Mouse (Mus musculus) olfactory bulb, adult 2 months (tissue): Measurements from ENCODE around the gene Ywhab.

Experiments used
- CTCF ChIP-seq: fragments of 200-500 bp; IDR thresholded peaks from 2 replicates; pipeline ENCODE4 v1.5.1; 2012; ENCODE audit warnings: low read depth, mild to moderate bottlenecking, low read length, moderate library complexity; ENCODE audit not compliant: insufficient read depth
- POLR2A ChIP-seq: fragments of 200-500 bp; IDR thresholded peaks from 2 replicates; pipeline ENCODE4 v1.6.1; 2012; ENCODE audit warnings: mild to moderate bottlenecking, low read depth, low read length, moderate library complexity; ENCODE audit not compliant: insufficient read depth

GRCm38 (mm10) chr2:164032973-164033372, 38.2 kb downstream of the Ywhab start:
- TF ChIP-seq POLR2A (no peak), CTCF (no peak)
